Mouse (Mus musculus) monocyte, adult 2 months (primary cell): ENCODE results near the gene Acbd4.

ENCODE experiments used
- DNase-seq, 2 experiments: peaks; one replicate each; pipeline ENCODE4 v3.0.0; 2022; ENCODE audit warnings: low spot score in 2 of 2, low read depth in 1 of 2

Gene Acbd4

GRCm38 (mm10) chr11:103113005-103113404, 11.5 kb downstream of the Acbd4 start:
- DNase-seq, result no peak

GRCm38 (mm10) chr11:103113771-103114170, 12.3 kb downstream of the Acbd4 start:
- DNase-seq, result no peak

GRCm38 (mm10) chr11:103114270-103114943, 12.9 kb downstream of the Acbd4 start:
- DNase-seq, result no peak

- peak in 1 of 2 experiments; percentile 79 for DNase-seq
These were observed 13.9 kb downstream of the Acbd4 start for GRCm38 (mm10) chr11:103115163-103116007.

- peak; percentile 100 for DNase-seq
These were observed 14.7 kb downstream of the Acbd4 start, which contains the start of gene Hexim1 for GRCm38 (mm10) chr11:103116008-103116818. Gene Hexim1 (plus strand): TSS chr11:103116231.

- DNase-seq, result peak in 1 of 2 experiments; percentile 60
These were observed 15.6 kb downstream of the Acbd4 start for GRCm38 (mm10) chr11:103116959-103117590.

GRCm38 (mm10) chr11:103117591-103118009, 16.1 kb downstream of the Acbd4 start:
- no peak for DNase-seq

GRCm38 (mm10) chr11:103118866-103119265, 17.4 kb downstream of the Acbd4 start:
- DNase-seq, result no peak

GRCm38 (mm10) chr11:103119609-103120008, 18.1 kb downstream of the Acbd4 start:
- no peak for DNase-seq

- no peak for DNase-seq
These were observed 18.8 kb downstream of the Acbd4 start for GRCm38 (mm10) chr11:103120315-103120714.

GRCm38 (mm10) chr11:103131701-103132575, 30.5 kb downstream of the Acbd4 start, which contains the start of gene Hexim2:
Gene Hexim2 (plus strand): TSS chr11:103132429.
- peak in 1 of 2 experiments; percentile 18 for DNase-seq

GRCm38 (mm10) chr11:103132576-103133455, 31.3 kb downstream of the Acbd4 start:
- peak; percentile 99 for DNase-seq

GRCm38 (mm10) chr11:103133456-103134185, 32.1 kb downstream of the Acbd4 start:
- no peak for DNase-seq

- DNase-seq, result no peak
These were observed 32.7 kb downstream of the Acbd4 start for GRCm38 (mm10) chr11:103134221-103134620.

- DNase-seq, result no peak
These were observed 34.6 kb downstream of the Acbd4 start for GRCm38 (mm10) chr11:103136039-103136577.

GRCm38 (mm10) chr11:103139951-103140762, 38.7 kb downstream of the Acbd4 start:
- DNase-seq, result no peak

GRCm38 (mm10) chr11:103140763-103141100, 39.2 kb downstream of the Acbd4 start:
- no peak for DNase-seq
